Mouse (Mus musculus): ENCODE data around the gene Fermt1.

The Fermt1 gene

GRCm38 (mm10) chr2:132861456-132861855, 84.2 kb downstream of the Fermt1 start:
- DNase-seq (ENCODE audit: low read depth, low spot score) = peak; percentile 46

DNA sequence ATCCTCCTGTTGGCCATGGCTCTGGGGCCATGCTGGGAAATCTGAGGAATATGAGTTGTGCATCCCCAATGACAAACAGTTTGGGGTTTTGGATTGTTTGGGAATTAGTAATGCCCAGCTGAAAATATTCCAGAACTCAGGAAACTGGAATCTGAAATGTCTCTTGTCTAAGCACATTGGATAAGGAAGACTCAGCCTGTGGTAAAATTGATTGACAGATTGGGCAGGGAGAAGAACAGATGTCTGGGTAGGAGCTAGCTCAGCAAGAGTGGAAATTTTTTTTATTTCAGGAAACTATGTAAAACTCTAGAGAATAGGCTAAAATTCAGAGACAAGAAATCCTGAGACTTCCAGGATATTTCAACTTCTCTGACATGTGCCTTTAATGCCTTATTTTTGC, 85.3 kb downstream of the Fermt1 start:
- DNase-seq (ENCODE audit: low read depth, low spot score) = peak; percentile 51

GRCm38 (mm10) chr2:132856333-132856732, 89.4 kb downstream of the Fermt1 start:
- DNase-seq (ENCODE audit: low read depth, low spot score) = peak; percentile 22

Data from brain, adult 2 months (tissue).